Mouse (Mus musculus) CD4-positive, CD25-positive, alpha-beta regulatory T cell, adult 9 weeks (primary cell): ENCODE measurements around the gene Mettl14. TPM values are rescaled to one million over a fixed set of nuclear protein-coding genes. Genes with fewer than 3 reads are reported as not detected.

ENCODE experiments used
- polyA plus RNA-seq: library from polyadenylated mRNA; unstranded; fragments of 100-300 nt; shearing (Covaris generic); gene quantifications from one replicate; pipeline ENCODE4 v1.2.1, GENCODE M21; 2017

Gene Mettl14
- polyA plus RNA-seq = 30.5 TPM

GRCm38 (mm10) chr3:123385486-123386156 is at the start of gene Mettl14:
Gene Mettl14 (minus strand): TSS chr3:123386108.

Other genes starting within 250 kb of the Mettl14 start
- gene Synpo2, start 150.0 kb downstream of the Mettl14 start, polyA plus RNA-seq = not detected
- gene Sec24d, start 118.7 kb downstream of the Mettl14 start, polyA plus RNA-seq = 22.9 TPM
- 0.91 TPM for gene Prss12, start 60.8 kb upstream of the Mettl14 start, polyA plus RNA-seq